Mouse (Mus musculus): ENCODE data around the gene Epha6.

The Epha6 gene

GRCm38 (mm10) chr16:60605061-60605831, at the start of gene Epha6:
Gene Epha6 (minus strand): TSS chr16:60605531.
- DNase-seq (ENCODE audit: low read depth in 2 of 2, low spot score in 2 of 2): no peak

GRCm38 (mm10) chr16:60651716-60652115, 46.4 kb upstream of the Epha6 start:
- no peak for DNase-seq (ENCODE audit: low read depth in 2 of 2, low spot score in 2 of 2)

- no peak for DNase-seq (ENCODE audit: low read depth in 2 of 2, low spot score in 2 of 2)
Observed at GRCm38 (mm10) chr16:60628091-60628490, 22.8 kb upstream of the Epha6 start.

GRCm38 (mm10) chr16:60605832-60606583, 677 bp upstream of the Epha6 start:
- no peak for DNase-seq (ENCODE audit: low read depth in 2 of 2, low spot score in 2 of 2)

- no peak for DNase-seq (ENCODE audit: low read depth in 2 of 2, low spot score in 2 of 2)
Observed at GRCm38 (mm10) chr16:60604613-60605012, 718 bp downstream of the Epha6 start.

GRCm38 (mm10) chr16:60585322-60585721, 20.0 kb downstream of the Epha6 start:
- DNase-seq (ENCODE audit: low read depth in 2 of 2, low spot score in 2 of 2): no peak

- no peak for DNase-seq (ENCODE audit: low read depth in 2 of 2, low spot score in 2 of 2)
Observed at GRCm38 (mm10) chr16:60584695-60585094, 20.6 kb downstream of the Epha6 start.

- no peak for DNase-seq (ENCODE audit: low read depth in 2 of 2, low spot score in 2 of 2)
Observed at GRCm38 (mm10) chr16:60570546-60570945, 34.8 kb downstream of the Epha6 start.

GRCm38 (mm10) chr16:60544385-60544784, 60.9 kb downstream of the Epha6 start:
- DNase-seq (ENCODE audit: low read depth in 2 of 2, low spot score in 2 of 2): no peak

- DNase-seq (ENCODE audit: low read depth in 2 of 2, low spot score in 2 of 2): no peak
Observed at GRCm38 (mm10) chr16:60538233-60538632, 67.1 kb downstream of the Epha6 start.

GRCm38 (mm10) chr16:60509707-60510106, 95.6 kb downstream of the Epha6 start:
- no peak for DNase-seq (ENCODE audit: low read depth in 2 of 2, low spot score in 2 of 2)

GRCm38 (mm10) chr16:60499567-60499966, 105.8 kb downstream of the Epha6 start:
- no peak for DNase-seq (ENCODE audit: low read depth in 2 of 2, low spot score in 2 of 2)

GRCm38 (mm10) chr16:60475776-60476175, 129.6 kb downstream of the Epha6 start:
- DNase-seq (ENCODE audit: low read depth in 2 of 2, low spot score in 2 of 2): no peak

- DNase-seq (ENCODE audit: low read depth in 2 of 2, low spot score in 2 of 2): no peak
Observed at GRCm38 (mm10) chr16:60468200-60468785, 137.0 kb downstream of the Epha6 start.

GRCm38 (mm10) chr16:60435283-60435682, 170.0 kb downstream of the Epha6 start:
- DNase-seq (ENCODE audit: low read depth in 2 of 2, low spot score in 2 of 2): no peak

- DNase-seq (ENCODE audit: low read depth in 2 of 2, low spot score in 2 of 2): no peak
Observed at GRCm38 (mm10) chr16:60434241-60434640, 171.1 kb downstream of the Epha6 start.

- DNase-seq (ENCODE audit: low read depth in 2 of 2, low spot score in 2 of 2): no peak
Observed at GRCm38 (mm10) chr16:60395306-60395705, 210.0 kb downstream of the Epha6 start.

GRCm38 (mm10) chr16:60392961-60393360, 212.4 kb downstream of the Epha6 start:
- no peak for DNase-seq (ENCODE audit: low read depth in 2 of 2, low spot score in 2 of 2)

- DNase-seq (ENCODE audit: low read depth in 2 of 2, low spot score in 2 of 2): no peak
Observed at GRCm38 (mm10) chr16:60375147-60375546, 230.2 kb downstream of the Epha6 start.

- no peak for DNase-seq (ENCODE audit: low read depth in 2 of 2, low spot score in 2 of 2)
Observed at GRCm38 (mm10) chr16:60283963-60284362, 321.4 kb downstream of the Epha6 start.

- DNase-seq (ENCODE audit: low read depth in 2 of 2, low spot score in 2 of 2): no peak
Observed at GRCm38 (mm10) chr16:60274109-60274508, 331.2 kb downstream of the Epha6 start.
